Mouse (Mus musculus): ENCODE measurements around the gene Nkd1.

Nkd1 gene

DNA sequence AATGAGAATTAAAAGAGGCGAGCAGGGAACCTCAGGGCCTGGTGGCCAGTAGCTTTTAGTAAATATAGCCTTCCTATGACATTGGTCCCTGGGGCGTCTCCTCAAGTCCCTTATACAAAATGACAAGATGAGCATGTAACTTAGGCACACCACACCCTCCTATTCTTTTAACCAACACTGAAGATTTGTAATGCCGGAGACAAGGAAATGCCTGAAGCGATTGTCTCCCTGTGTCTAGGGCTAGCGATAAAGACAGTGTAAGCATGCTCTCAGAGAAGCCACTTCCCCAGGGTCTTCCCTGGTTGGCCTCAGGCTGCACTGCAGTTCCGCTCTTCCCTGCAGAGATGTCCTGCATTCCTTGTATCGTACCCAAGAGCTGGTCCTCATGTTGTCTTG, 17.8 kb downstream of the Nkd1 start:
- DNase-seq (ENCODE audit: low read depth) = no peak

DNA sequence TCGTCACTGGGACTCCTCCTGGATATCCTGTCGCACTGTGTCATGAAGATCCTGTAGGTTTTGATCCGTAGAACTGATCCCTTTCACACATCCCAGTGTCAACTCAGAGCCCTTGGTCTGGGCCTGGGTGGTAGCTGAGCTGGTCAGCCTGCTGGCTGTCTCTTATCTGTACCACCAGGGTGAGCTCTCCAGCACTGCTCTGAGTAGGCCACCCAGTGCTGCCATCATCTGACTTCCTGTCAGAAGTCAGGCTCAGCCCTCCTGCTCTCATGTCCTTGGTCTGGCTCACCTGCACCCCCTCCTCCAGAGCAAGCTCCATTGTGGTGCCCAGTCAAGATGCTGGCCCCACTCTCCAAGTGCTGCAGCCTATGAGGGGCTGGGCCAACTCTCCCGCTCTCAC, 18.8 kb downstream of the Nkd1 start:
- DNase-seq (ENCODE audit: low read depth) = no peak

DNA sequence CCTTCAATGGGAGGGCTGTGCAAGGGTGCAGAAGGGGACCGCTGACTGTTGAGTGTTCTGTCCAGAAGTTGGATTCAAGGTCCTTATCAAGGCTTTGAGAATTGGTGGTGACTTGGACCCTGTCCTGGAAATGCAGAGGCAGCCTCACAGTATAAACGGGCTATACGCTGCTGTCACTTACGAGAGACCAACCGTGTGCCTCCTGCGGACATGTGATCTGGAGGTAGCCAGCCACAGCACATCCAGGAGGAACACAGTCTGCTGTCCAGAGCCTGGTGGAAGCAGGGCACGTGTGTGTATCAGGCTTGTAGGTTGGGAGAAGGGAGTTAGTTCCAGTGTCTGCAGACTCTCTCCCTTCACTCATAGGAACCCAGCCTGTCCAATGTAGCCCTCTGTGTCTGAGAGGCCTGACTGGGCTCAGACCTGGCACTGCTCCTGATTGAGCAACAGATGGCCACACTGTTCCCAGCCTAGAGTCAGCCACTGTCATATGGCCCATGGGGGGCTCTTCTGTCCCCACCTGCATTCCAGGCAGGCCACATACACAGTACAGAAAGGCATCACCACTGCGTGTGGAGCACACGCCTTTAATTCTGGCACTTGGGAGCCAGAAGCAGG, 21.6 kb downstream of the Nkd1 start:
- no peak for DNase-seq (ENCODE audit: low read depth)

DNA sequence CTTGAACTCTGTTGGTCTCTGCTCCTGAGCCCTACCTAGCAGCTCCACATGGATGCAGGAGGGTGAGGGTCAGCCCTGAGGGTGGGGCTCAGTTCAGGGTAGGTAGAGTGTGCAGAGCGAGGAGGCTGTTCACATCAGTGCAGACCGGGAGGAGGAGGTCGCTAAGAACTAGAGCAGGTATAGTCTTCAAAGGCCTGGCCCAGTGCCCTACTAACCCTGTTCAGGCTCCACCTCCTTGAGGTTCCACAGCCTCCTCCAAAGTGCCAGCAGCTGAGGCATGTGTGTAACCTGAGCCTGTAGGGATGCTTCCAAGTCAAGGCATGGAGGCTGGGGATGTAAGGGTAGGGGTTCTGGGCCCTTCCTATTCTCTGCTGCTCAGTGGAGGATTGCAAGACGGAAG, 23.5 kb downstream of the Nkd1 start:
- no peak for DNase-seq (ENCODE audit: low read depth)

DNA sequence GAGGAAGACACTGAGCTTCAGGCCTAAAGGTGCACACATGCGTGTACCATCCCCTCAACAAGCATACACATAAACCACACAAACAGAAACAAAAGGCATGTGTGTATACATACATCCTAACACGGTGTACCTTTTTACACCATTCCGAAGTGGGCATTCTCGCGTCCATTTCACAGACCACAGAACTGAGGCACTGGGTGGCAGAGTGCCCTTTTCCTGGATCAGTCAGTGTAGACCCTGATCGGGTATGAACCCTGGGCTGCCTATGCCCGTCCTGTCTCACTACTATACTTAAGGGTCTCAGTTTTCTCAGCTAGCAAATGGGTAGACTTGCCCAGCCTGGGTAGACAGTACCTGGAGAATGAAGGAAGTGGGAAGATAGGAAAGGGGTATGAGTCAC, 24.3 kb downstream of the Nkd1 start:
- no peak for DNase-seq (ENCODE audit: low read depth)

DNA sequence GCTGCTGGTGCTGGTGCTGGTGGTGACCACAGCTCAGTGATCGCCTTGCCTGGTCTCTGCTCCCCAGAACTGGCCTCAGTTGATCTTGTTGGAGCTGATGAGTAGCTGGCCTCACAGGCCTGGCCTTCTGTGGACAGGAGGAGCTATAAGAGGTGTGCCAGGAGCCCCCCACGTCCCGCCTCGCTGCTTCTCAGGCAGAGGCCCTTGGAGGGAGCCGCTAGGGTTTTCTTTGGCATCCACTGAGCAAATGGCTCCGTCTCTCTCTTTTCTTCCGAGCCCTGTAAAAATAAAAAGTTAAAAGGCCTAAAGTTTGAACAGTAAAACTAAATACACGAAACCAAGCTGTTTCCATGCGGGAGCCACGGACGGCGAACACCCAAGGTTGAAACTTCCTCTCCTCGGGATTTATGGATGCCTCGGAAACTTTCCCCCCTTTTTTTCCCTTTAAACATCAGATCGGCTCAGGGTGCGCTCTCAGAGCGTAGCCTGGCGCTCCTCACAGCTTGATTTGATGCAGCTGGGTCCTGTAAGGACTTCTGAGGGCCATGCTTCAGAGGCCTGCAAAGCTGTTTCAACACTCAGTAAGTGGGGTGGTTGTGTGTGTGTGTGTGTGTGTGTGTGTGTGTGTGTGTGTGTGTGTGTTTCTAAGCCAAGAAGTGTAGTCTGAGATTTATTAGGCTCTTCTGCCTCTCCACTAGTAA, 25.0 kb downstream of the Nkd1 start:
- DNase-seq (ENCODE audit: low read depth) = no peak

DNA sequence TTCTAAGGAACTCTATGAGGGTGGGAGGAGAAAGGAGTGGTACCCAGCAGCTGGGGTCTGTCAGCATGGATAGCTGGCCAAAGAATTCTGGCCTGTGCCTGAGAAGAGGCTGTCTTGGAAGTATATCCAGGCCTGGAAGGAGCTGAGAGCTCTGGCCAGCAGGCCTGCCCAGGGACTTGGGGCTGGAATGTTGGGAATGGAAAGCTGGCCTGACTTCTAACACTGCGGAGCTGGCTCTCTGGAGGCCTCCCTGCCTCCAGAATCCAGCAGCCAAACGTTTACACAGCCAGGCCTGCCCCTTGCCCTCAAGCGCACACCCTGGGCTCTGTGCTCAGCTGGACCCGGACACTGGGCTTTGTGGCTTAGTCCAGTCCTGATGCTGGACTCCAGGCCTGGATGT, 34.5 kb downstream of the Nkd1 start:
- DNase-seq (ENCODE audit: low read depth) = no peak

DNA sequence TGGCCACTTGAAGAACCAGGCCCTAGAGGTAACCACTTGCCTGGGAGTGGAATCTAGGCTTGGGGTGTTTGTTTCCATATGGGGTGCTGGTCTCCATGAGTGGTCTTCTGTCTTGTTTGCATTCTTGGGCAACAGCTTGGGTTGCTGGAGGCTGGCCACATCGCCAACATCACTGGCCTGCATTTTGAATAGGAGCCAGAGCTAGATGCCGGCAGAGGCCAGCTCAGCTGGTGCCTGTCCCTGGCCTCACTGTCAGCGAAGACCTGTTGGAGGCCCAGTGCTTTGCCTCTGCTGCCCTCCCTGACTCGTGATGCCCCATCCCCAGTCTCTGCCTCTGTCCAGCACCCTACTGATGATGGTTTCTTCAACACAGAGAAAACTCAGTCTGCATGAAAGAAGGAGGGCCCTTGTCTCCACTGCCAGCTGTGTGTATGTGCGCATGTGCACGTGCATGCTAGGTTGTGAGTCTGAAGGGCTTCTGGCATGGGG, 38.9 kb downstream of the Nkd1 start:
- no peak for DNase-seq (ENCODE audit: low read depth)

DNA sequence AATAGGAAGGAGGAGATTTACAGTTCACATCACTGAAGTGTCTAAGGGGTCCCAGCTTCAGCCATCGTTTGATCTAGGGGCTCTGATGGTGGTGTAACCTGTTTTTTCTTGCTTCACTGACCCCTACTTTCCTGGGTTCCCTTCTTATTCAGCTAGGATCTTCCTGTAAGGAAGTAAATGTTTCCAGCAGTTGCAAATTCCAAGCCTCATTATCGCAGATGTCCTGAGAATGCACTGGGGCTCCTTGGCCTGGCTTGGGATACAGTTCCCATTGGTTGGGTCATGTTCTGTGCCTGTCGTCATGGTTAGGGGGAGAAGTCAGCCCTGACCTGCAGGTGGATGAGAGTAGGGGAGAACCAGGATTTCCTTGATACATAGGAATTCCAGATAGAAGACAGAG, 40.2 kb downstream of the Nkd1 start:
- DNase-seq (ENCODE audit: low read depth) = no peak

DNA sequence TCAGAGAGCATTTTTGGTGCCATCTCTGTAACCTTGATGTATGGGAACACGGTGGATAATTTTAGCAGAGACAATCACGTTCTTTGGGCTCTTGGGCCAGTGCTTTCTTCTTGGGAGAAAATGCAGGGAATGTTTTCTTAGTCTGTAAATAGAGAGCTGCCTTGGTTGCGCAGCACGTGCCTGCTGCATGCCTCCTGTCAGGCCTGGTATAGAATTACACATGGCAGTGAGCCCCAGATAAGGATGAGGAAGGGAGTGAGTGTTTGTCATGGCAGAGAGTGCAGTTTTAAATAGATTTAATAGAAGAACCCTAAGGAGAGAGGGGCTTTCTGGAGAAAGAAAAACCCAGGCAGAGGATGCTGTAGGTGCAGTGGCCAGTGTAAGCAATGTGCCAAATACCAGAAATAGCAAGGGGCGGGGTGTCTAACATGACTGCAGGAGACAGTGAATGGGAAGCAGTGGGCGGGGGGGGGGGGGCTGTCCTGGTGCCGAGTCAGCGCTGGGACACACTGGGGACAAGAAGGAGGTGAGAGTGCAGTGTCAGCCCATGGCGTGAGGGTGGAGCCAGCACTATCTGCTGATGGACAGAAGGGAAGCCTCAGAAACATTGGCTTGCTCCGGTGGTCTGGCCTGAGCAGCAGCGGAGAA, 43.2 kb downstream of the Nkd1 start:
- no peak for DNase-seq (ENCODE audit: low read depth)

DNA sequence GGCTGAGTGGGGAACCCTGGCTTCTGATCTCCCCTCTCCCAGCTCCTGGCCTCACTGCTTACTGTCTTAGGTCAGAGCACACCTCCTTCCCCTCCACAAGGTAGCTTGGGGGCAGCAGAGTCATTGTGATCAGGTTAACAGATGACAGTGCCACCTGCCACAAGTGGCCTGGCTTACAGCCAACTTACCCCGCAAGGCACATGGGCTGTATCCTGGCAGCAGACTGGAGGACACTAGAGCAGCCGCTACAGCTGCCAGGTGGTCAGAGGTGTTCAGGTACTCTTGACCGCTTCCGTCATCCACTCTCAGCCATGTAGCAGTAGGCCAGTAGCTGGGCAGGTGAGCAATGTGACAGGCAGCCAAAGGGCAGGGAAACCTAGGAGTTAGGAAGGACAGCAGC, 45.0 kb downstream of the Nkd1 start:
- no peak for DNase-seq (ENCODE audit: low read depth)

DNA sequence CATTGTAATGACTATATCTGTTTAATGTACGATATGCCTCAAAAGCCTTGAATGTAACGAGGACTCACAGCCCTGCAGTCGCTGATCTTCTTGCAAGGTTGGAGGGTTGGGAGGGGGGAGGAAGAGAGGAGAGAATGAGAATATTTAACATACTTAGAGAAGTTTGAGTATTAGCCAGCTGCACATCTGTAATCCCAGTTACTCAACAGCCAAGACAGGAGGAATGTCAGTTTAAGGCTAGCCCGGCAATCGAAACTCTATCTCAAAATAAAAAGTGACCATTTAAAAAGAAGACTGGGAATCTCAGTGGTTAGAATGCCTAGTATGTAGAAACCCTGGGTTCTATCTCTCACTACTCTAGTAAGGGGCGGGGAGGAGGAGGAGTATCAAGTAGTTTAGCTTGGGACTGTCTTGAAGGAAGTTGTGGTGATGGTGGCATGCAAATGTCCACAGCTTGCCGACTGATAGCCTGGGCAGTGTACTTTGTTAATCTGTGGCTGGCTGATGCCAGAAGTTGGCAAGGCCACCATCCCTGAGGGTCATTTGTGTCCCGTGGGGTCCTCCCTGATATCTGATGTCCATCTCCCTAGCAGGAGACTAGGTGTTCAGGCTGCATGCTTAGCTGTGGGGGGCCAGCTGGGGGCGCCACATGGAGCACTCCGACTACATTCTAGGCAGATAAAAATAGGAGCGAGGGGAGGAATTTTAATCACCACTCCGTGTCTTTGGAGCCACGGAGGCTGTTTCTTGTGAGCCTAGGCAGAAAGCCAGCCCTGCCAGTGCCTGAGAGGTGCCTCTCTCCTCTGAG, 46.4 kb downstream of the Nkd1 start:
- peak; percentile 42 for DNase-seq (ENCODE audit: low read depth)

DNA sequence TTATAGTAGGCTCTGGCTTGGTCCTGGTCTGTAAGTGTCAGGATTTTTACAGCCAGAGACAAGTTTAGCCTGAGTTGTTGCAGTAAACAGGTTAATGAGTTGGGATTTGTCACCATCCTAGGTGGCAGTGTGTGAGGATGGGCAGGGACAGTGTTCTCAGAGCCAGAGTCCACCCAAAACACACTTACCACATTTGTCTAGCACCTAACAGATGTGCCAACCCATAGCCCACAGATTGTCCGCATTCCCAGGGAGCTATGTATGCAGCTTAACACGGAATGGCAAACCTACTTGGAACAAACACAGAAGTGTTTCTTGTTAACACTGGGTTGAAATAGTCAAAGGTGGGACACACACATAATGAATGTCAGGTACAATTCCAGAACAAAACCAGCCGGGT, 47.1 kb downstream of the Nkd1 start:
- no peak for DNase-seq (ENCODE audit: low read depth)

DNA sequence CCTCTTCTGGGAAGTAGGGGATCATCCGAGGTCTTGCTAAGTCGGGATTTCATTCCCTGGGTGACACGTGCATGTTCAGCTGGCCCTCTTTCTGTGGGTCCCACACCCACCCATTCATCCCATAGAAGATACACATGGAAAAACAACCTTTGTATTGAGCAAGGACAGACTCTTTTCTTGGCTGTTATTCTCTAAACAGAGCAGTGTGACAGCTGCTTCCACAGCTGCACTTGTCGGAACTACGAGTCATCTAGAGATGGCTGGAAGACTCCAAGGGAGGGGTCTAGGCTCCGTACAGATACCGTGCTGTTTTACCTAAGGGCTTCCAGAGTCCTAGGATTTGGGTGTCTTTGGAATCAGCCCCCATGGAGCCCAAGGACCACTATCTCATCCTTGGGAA, 48.2 kb downstream of the Nkd1 start:
- no peak for DNase-seq (ENCODE audit: low read depth)

DNA sequence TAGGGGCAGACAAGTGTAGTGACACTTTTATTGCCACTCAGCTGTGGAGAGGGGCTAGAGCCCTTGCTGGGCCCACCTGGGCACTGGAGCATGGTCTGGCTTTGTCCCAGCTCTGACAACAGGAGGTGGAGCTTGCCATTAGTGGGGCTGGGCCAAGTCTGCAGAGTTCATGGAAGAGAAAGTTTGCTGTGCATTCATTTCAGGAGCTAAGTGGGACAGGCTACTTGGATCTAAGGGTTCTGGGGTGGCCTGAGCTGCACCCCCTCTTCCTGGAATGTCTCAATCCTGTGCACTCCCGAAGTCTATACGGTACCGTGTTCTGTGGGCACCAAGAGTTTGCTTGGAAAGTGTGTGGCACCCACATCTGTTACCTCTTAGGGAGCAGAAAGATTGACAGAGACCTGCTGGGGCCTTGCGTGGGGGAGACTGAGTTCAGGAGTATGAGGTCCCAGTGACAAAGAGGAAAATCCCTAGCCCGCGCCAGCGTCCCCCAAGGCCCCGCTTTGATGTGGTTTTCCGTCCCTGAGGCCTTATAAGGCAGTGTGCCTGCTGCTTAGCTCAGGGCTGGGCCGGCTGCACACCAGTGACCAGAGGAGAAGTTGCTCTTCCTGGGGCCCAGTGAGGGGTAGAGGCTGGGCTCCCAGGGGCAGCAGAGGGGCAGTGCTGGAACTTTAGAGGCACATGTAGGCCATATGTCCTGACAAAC, 49.3 kb downstream of the Nkd1 start:
- no peak for DNase-seq (ENCODE audit: low read depth)

DNA sequence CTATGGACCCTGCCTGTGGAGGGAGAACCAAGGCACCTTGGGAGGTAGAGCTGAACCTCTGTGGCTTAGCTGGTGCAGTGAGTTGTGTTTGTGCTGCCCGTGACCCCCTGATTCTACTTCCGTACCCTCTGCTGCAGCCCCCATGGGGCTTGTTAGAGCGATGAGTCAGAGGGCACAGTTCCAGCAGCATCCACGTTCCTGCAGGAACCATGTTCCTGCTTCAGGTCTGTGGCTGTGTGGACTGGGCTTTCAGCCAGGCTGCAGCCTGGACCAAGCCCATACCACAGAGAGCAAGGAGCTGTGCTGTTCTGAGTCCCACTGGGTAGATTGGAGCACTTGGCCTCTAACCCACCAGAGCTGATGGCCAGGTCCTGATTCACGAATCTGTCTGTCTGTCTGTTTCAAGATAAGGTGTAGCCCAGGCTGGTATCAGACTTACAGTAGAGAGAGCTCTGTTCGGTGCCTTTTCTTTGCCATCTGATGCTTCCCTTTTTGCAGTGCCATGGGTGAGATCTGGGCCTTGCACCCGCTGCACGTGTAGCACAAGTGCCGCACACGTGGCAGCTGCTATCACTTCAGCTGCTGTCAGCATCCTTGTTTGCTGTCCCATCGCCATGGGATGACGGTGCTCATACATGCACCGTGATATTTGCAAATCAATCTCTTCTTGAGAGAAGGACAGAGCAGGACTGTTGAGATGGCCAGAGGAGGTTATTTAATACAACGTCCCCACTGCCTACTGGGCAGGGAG, 50.5 kb downstream of the Nkd1 start:
- no peak for DNase-seq (ENCODE audit: low read depth)

DNA sequence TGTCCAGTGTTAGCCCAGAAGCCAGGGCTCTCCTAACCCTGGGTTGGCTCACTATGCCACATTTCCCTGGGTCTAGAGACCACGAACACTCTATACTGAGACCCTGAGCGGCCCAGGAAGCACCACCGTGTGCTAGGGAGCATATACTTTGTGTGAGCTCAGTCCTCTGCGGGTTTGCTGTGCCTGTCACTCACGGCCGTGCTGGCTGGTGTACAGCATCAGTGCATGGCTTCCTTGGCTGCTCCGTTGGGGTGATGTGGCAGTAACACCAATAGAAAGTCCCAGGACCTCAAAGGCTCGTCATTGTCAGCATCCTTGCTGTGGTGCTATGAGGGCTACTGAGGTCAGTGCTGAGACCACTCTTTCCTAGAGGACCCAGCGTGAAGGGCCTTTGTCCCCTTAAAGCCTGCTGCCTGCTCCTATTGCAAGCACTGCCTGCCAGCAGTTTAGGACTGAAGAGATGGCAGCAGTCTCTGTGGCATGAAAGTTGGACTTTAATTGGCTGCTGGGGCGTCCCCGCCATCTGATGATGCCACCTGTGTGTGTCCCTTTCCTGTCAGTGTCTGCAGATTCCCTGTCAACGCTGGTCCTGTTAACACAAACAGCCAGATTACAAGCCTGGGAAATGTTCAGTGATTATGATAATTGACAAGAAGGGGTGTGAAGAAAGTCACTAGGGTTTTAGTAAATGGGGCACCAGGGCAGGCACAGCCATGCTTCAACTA, 51.2 kb downstream of the Nkd1 start:
- DNase-seq (ENCODE audit: low read depth) = no peak

DNA sequence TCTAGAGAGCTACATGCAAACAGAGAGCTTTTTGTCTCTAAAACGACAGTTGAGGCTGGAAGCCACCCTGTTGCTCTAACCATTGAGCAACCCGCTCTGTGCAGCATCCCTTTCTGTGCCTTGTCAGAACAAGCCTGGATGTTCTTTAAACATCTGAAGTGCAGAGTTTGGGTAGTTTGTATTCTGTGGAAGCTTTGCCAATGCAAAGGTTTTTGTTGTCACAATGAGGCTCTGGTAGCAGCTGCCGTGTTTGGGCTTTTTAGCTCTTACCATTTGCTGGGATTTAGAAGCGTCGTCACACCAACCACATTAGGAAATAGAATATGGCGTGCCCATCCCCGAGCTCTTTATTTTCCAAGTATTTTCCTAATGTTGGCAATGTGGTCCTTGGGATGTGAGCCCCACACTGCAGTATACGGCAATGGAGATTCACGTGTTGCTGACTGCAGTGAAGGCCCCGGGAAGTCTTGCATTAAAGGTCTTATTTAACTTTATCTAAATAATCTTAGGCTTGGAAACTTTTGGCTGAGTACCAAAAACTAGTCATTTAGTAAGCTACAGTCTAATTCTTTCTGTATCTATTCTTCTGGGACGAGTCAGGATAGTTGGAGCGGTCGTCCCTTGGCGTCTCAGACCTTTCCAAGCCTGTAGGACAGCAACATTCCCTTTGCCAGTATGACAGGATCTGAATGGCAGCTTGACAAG, 51.9 kb downstream of the Nkd1 start:
- no peak for DNase-seq (ENCODE audit: low read depth)

DNA sequence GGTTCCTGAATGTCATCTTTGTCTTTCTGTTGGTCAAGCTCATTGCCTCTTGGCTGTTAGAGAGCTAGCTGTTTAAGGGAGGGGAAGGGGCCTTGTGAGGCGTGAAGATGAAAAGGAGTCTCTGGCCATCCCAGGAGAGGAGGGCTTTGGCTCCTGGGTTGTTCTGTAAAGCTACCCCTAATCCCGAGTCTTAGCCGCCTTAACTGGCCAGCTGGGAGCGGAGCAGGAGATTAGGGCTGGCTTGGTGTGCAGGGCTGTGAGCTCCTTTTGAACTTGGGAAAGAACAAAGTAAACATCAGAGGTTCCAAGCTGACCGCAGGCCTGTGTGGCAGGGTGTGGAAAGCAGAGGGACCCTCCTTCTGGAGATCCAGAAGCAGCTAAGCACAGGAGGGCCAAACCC, 53.8 kb downstream of the Nkd1 start:
- DNase-seq (ENCODE audit: low read depth) = no peak
